Mouse (Mus musculus): ENCODE results near the gene Foxp1. TPM values are rescaled to one million over a fixed set of nuclear protein-coding genes. Genes with fewer than 3 reads are reported as not detected.

The Foxp1 gene
- total RNA-seq, 2 experiments from 2014 or later = 35.8 to 46.8 TPM

DNA sequence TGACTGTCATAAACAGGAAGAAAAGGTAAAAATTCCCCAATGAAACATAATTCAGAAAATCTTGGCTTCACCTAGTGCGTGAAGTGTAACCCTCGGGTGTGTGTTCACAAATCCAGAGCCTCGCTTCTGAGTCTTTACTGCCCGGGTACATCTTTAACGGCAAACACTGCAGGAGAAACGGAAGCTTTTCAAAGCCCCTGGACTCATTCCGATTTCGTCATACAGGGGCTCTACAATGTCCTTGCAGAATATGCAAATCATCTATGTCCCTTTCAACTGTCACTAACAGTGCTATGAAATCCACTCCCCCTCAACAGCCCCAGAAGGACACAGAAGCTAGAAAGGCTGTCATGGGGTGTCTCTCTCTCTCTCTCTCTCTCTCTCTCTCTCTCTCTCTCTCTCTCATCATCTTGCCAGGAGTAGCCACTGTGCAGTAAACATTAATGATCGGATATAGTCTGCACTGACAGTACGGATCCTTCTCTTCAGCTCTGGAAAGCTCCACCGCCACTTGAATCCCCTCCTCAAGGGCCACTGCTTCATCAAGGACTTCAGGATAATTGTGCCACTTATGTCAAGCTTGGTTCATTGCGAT is 331.4 kb downstream of the Foxp1 start:
- no peak for DNase-seq (ENCODE audit: low spot score in 2 of 2)

DNA sequence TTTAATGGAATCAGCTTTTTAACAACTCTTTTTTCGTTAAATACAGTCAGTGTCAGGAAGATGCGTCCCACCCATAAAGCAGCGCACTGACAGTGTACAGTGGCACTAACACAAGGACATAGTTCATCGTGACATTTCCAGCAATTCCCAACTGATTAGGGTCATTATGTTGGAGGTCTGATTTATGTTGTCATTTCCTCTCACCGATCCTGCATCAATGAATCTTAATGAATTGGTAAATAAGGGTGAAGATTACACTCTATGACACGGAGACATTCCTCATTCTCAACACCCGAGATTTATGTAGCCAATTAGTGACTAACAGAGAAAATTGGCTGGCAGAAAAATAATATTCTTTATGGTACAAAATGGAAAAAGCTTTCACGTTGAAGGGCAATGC is 332.6 kb downstream of the Foxp1 start:
- no peak for DNase-seq (ENCODE audit: low spot score in 2 of 2)

GRCm38 (mm10) chr6:99188366-99189216 is 333.9 kb downstream of the Foxp1 start:
- DNase-seq (ENCODE audit: low spot score in 2 of 2) = no peak

DNA sequence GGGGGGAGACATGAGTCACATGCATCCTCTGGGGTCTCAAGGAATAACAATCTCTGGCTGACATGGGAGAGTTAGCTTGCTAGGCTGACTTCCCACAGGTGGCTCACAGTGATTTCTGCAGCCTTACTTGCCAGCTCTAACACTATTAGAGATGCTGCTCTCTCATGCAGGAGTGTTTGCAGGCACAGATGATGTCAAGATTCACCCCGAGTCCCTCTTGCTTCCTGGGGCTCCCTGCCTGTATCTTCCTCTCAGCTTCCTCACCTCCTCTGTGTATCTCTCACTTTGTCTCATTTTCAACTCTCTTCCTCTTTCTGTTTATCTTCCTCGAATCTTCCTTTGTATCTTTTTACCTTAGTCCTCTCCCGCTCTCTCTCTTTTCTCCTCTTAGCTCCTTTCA is 334.6 kb downstream of the Foxp1 start:
- no peak for DNase-seq (ENCODE audit: low spot score in 2 of 2)

GRCm38 (mm10) chr6:99187415-99187814 is 335.1 kb downstream of the Foxp1 start:
- no peak for DNase-seq (ENCODE audit: low spot score in 2 of 2)

DNA sequence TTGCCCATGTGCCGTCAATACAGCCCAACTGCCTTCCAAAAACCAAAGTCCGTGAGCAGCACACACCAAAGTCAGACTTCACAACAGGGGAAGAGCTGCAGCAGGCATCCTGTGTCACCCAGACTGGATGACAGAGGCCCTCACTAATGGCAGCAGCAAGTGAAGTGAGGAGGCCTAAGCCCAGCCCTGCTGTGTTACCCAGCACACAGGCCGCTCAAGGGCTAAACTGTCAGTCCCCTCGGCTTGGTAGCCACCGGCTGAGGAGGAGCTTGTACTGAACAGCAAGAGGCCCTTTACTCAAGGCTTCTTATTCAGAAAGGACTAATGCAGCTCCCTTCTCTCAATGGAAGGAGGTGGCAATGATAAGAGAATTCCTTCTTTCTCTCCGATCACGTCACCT is 336.0 kb downstream of the Foxp1 start:
- no peak for DNase-seq (ENCODE audit: low spot score in 2 of 2)

DNA sequence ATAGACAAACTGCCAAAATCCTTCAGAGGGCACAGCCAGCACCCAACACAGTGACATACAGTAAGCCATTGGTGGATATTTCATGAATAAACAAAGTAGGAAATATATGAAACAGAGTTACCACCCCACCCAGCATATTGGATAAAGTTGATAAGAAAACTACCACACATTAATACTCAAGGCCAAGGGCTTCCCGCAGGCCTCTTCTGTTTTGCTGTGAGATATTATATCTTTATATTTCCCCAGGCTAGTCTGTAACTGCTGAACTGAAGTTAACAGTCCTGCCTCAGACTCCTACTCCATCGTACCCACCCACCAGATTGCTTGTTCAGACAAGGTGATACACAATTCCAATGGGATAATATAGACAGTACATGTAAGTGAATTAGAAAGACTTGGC is 336.7 kb downstream of the Foxp1 start:
- DNase-seq (ENCODE audit: low spot score in 2 of 2) = no peak

GRCm38 (mm10) chr6:99184051-99184450 is 338.5 kb downstream of the Foxp1 start:
- DNase-seq (ENCODE audit: low spot score in 2 of 2) = no peak

GRCm38 (mm10) chr6:99182777-99183176 is 339.7 kb downstream of the Foxp1 start:
- DNase-seq (ENCODE audit: low spot score in 2 of 2) = no peak

GRCm38 (mm10) chr6:99176216-99176615 is 346.3 kb downstream of the Foxp1 start:
- no peak for DNase-seq (ENCODE audit: low spot score in 2 of 2)

GRCm38 (mm10) chr6:99175377-99175776 is 347.1 kb downstream of the Foxp1 start:
- peak in 1 of 2 experiments; percentile 25 for DNase-seq (ENCODE audit: low spot score in 2 of 2)

GRCm38 (mm10) chr6:99173902-99174210 is 348.7 kb downstream of the Foxp1 start:
- no peak for DNase-seq (ENCODE audit: low spot score in 2 of 2)

- DNase-seq (ENCODE audit: low spot score in 2 of 2) = no peak
These were observed 349.2 kb downstream of the Foxp1 start for GRCm38 (mm10) chr6:99173066-99173901.

GRCm38 (mm10) chr6:99172589-99172986 is 349.9 kb downstream of the Foxp1 start:
- DNase-seq (ENCODE audit: low spot score in 2 of 2) = no peak

DNA sequence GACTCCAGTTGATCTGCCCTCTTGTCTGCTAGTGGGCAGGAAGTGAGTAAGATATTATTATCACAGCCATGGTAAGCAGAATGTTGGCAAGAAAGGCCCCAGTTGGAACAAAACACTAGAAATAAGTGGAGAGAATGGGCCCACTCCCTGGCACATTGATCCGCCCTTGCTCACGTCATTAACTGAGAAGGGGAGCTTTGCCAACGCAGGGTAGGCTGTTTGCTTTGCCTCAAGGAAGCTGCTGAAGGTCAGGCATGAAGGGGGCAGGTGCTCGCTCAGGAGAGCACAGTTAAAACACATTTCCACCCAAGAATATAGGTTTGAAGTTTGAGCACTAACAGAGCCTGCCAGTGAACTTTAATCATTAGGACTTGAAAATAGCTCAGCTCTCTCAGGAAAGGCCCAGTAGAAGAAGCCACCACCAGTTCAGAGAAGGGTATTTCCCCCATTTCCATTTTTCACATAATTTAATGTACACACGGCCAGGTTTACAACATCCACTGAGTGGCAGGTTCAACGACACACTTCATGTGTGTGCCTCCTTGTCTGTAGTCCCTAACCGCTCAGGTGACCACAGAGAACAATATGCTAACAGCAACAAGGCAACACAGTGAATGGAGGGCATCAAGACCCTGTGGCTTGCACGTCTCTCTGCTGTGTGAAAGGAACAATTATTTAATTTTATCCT is 350.5 kb downstream of the Foxp1 start:
- DNase-seq (ENCODE audit: low spot score in 2 of 2) = no peak

- DNase-seq (ENCODE audit: low spot score in 2 of 2) = no peak
These were observed 351.2 kb downstream of the Foxp1 start for GRCm38 (mm10) chr6:99171281-99171825.

- DNase-seq (ENCODE audit: low spot score in 2 of 2) = no peak
These were observed 353.8 kb downstream of the Foxp1 start for GRCm38 (mm10) chr6:99168727-99169126.

DNA sequence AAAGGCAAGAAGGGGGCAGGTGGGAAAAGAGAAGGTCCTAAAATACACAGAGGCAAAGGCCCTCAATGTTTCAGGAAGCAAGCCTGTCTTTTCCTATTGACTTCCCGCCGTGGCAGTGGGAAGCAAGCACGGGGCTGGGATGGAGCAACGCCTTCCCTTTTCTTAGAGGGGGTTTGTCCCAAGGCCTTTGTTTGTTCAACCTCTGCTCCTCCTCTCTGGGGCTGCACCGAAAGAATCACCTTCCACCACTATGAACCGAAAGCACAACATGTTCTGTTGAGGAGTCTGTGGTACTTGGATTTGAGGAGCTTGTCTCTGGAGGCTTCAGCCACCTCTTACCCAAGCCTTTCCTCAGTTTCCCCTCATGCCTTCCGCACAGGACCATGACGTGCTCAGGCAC is 355.5 kb downstream of the Foxp1 start:
- DNase-seq (ENCODE audit: low spot score in 2 of 2) = no peak

DNA sequence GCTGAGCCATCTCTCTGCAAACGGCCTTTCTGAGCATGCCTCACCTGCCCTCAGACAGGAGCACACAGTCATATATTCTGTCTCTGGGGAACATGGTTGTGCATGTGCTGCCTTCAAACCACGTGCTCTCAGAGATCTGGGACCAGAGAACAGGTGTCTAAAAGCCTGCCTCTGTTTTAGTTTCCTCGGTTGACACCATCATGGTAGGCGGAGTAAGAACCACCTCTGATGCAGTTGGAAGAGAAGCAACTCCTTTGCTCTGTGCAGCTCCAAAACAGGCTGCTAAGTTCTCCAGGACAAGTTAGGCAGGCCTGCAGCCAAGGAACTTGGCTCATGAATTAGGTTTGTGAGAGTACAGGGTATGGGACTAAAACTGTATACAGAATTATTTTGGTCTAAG is 356.4 kb downstream of the Foxp1 start:
- DNase-seq (ENCODE audit: low spot score in 2 of 2) = no peak

- DNase-seq (ENCODE audit: low spot score in 2 of 2) = no peak
These were observed 357.8 kb downstream of the Foxp1 start for GRCm38 (mm10) chr6:99164760-99165159.

DNA sequence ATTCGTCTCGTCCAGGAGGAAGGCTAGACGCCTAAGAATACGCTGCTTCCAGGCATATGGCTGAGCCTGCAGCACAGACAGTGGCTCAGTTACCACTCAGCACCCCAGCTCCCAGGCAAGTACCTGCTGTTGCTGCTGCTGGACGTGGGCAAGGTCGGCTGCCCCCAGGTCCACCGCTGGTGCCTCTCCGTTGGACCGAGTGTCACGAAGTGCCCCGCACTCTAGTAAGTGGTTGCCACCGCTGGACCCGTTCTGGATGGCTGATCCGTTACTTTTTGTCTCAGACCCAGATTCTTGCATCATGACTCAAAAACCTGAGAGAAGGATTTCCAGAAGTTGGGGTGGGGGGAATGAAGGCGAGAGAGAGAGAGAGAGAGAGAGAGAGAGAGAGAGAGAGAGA is 359.8 kb downstream of the Foxp1 start:
- no peak for DNase-seq (ENCODE audit: low spot score in 2 of 2)
